Mouse (Mus musculus) layer of hippocampus, adult 11-12 months (tissue): ENCODE measurements at regions not wholly inside any gene's neighbourhood (a gene's known extent, or its start where the extent isn't known, plus 50 kb on each side); places are given as distances from the start of the nearest gene placed in this dataset.

Experiments
- DNase-seq: peaks from one replicate; pipeline ENCODE4 v3.0.0; 2022; ENCODE audit warnings: low spot score

- DNase-seq: no peak
Measured at GRCm38 (mm10) chr5:47115882-47116281, 867.1 kb upstream of the Slit2 start.

GRCm38 (mm10) chr5:47095703-47096102, 887.2 kb upstream of the Slit2 start:
- DNase-seq: no peak

GRCm38 (mm10) chr5:47052942-47053341, 930.0 kb upstream of the Slit2 start:
- DNase-seq: no peak

DNA sequence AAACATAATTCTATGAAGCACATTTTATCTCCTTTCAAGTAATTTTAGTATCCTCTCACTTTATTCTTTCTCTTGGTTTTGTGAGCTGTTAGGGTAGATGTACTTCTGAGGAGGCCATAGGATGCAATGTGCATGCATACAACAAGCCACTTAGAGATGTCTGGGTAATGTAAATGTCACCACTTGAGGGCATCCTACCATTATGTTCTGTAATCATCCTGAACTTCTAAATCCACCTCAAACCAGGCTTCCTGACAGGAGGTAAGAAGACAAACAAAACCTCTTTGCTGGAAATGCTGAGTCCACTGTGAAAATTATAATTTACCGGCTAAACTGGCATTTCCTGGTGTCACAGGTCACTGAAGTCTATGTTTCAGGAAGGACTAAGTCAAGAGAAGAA, 946.2 kb upstream of the Slit2 start:
- DNase-seq: no peak

GRCm38 (mm10) chr5:47034021-47034420, 948.9 kb upstream of the Slit2 start:
- DNase-seq: no peak

- DNase-seq: peak; percentile 33
Measured at GRCm38 (mm10) chr5:47014351-47014750, 968.6 kb upstream of the Slit2 start.

DNA sequence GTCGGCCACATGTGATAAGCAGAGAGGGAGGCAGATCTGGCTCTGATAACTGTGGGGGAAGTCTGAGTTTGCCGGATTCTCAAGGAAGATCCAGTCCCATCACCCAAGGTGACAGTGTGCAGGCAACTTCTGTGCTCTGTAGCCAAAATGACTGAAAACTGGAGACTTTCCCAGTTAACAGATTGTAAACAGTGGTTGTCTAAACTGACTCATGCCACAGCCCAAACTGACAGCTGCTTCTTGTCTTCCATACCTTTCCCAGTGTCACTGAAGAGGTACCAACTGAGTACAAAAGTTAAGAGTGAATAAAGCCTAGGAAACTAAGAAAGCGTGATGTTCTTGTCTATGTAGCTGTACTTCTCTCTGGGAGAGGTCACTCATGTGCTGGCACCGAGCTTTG, 990.4 kb upstream of the Slit2 start:
- no peak for DNase-seq

DNA sequence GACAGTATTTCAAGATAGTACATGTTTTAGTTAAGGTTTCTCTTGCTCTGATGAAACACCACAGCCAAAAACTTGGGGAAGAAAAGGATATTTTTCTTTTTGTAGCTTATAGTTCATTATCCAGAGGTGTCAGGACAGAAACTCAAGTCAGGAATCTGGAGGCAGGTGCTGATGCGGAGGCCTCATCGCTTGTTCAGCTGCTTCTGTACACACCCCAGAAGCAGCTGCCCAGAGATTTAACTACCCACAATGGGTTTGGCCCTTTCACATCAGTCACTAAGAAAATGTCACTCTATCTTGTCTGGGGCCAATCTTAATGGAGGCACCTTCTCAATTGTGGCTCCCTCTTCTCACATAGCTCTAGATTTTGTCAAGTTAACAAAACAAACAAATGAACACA, 996.4 kb upstream of the Slit2 start:
- no peak for DNase-seq

- DNase-seq: no peak
Measured at GRCm38 (mm10) chr5:46980326-46980725, 1002.6 kb upstream of the Slit2 start.

DNA sequence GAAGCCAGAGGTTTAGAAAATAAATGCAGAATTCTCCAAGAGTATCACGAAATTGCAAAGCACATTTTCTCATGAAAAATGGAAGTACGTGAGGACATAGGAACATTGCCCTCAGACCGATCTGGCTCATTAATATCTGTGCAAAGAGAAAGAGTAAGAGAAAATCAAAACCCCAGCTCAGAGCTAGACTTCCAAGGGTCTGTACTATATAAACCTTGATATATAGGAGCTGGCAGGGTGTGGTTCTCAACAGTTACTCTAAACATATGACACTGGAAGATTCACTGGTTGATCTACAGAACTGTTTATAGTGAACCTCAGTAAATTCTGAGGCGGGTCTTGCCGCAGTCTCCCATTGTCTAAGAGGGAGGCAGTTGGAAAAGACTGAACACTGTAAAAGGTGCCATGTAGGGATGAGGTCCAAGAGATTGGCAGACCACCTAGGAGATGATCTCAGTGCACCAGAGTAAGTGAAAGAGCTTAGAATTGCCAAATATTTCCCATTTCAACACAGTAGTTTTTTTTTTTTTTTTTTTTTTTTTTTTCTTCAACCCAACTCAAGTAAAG, 1014.0 kb upstream of the Slit2 start:
- no peak for DNase-seq

GRCm38 (mm10) chr5:46960749-46961148, 1022.2 kb upstream of the Slit2 start:
- DNase-seq: no peak

- DNase-seq: no peak
Measured at GRCm38 (mm10) chr5:46926324-46926723, 1056.6 kb upstream of the Slit2 start.

- no peak for DNase-seq
Measured at GRCm38 (mm10) chr5:46901909-46902308, 1044.5 kb upstream of the Lcorl start.

- DNase-seq: no peak
Measured at GRCm38 (mm10) chr5:46894037-46894436, 1036.6 kb upstream of the Lcorl start.

DNA sequence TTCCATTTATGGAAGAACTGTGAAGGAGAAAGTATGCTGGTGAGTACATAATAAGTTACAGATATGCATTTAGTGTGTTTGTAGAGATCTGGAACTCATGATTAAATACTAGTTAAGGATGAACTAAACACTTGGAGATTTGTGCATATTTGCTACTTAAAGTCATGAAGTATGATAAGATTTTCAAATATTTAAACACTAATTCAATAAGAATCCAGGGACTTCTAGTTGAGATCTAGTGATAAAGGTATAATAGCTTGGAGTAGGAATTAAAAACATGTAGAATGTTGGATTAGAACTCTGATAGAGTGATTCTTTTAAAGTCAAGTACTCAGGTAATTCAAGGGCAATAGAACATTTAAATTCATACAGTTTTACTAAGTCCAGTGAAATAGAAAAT, 1026.5 kb upstream of the Lcorl start:
- no peak for DNase-seq

DNA sequence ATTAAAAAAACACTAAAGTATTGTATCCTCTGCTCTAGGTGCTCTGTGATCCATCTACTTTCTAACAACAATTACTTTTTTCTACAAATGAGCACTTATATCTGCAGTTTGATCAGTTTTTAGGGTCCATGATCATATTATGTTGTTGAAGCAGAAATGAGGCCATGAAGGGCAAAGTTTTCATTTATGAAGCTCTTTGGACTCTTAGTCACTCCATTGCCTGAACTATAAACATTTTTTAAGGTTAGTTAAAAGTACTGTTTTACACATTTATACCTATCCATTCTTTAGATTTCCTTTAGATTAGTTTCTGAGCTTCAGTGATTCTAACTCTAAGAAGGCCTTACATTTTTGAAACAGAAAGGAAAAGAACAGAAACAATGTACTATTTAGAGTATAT, 999.4 kb upstream of the Lcorl start:
- no peak for DNase-seq

DNA sequence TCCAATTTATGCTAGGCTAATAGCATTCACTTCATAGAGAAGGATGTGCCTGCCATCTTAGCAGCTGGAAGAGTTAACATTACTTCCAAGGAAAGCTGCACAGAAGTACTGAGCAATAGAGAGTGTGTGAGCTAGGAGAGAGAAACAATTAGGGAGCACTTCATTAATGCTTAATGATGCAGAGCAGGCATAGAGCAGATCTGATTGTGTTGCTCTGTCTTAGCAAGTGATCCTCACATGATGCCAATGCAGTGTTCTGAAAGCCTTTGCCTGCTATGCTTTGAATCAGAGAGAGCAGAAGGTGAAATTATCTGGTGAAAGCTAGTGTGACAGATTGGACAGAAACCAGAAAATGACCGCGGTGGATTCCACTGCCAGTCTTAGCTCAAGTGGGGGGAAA, 987.8 kb upstream of the Lcorl start:
- no peak for DNase-seq

GRCm38 (mm10) chr5:46836810-46837209, 979.4 kb upstream of the Lcorl start:
- no peak for DNase-seq

GRCm38 (mm10) chr5:46830797-46831618, 973.6 kb upstream of the Lcorl start:
- DNase-seq: no peak

GRCm38 (mm10) chr5:46830114-46830513, 972.7 kb upstream of the Lcorl start:
- DNase-seq: no peak

- DNase-seq: no peak
Measured at GRCm38 (mm10) chr5:46826381-46826780, 969.0 kb upstream of the Lcorl start.

DNA sequence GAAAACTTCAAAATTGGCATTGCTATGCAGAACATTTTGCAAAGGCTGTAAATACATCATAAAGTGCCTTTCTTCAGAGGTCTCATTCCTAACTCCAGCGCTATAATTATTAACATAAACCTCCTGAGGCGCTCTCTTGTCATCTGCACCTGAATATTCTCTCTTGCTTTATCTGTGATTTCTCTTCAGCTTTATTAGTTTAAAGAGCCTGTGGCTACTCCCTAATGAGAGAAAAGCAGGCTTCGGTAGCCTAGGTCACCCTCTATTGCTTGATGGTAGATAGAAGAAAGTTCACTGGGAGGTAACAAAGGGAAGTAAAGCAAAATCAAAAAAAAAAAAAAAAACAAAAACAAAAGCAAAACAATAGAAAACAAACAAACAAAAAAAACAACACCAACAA, 967.5 kb upstream of the Lcorl start:
- DNase-seq: no peak

DNA sequence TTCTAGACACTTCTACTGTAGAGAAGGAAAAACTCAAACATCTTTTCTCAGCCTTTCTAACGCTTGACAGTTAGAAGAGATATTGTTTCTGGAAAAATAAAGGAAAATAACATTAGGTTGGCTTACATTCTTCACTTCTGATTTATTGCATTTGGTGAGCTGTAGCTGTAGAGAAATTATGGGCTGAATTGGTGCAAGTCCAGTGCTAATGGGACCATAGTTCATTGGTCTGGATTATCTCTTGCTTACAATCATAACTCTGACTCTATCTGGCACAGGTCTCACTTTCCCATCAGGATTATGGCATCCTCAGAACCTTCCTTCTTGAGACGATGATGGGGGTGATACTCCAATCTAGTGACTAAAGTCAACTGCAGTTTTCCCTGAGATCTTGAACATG, 937.7 kb upstream of the Lcorl start:
- no peak for DNase-seq
